Mouse (Mus musculus) C2C12 (cell line): ENCODE measurements around the gene Mon2. TPM values are rescaled to one million over a fixed set of nuclear protein-coding genes. Genes with fewer than 3 reads are reported as not detected.

Experiments used
- H3K27me3 ChIP-seq: one replicate; pipeline ENCODE4 v1.6.1; 2011; ENCODE audit not compliant: control insufficient read depth, insufficient read depth, insufficient read length
- H3K36me3 ChIP-seq: one replicate; pipeline ENCODE4 v1.6.1; 2011; ENCODE audit not compliant: control insufficient read depth, insufficient read depth
- H3K4me3 ChIP-seq: one replicate; pipeline ENCODE4 v1.5.1; 2011; ENCODE audit warnings: mild to moderate bottlenecking, control low read depth; ENCODE audit not compliant: poor library complexity, insufficient read depth, severe bottlenecking
- H3K79me2 ChIP-seq: one replicate; pipeline ENCODE4 v1.6.1; 2011; ENCODE audit not compliant: control insufficient read depth, insufficient read depth
- H3K79me3 ChIP-seq: one replicate; pipeline ENCODE4 v1.6.1; 2011; ENCODE audit warnings: low read depth, control low read depth
- H3ac ChIP-seq: one replicate; pipeline ENCODE3; 2011; ENCODE audit warnings: low read depth; ENCODE audit not compliant: control insufficient read depth, insufficient read length
- CEBPB ChIP-seq: IDR thresholded peaks from one replicate; pipeline ENCODE4 v1.6.1; 2011; ENCODE audit warnings: low read depth, mild to moderate bottlenecking, control low read depth, moderate library complexity
- CTCF ChIP-seq: IDR thresholded peaks from one replicate; pipeline ENCODE4 v1.5.1; 2011; ENCODE audit not compliant: control insufficient read depth, insufficient read depth, insufficient read length
- FOSL1 ChIP-seq: IDR thresholded peaks from one replicate; pipeline ENCODE4 v1.8.0; 2011; ENCODE audit warnings: mild to moderate bottlenecking, low read length; ENCODE audit not compliant: poor library complexity, insufficient read depth, severe bottlenecking
- MAX ChIP-seq: IDR thresholded peaks from one replicate; pipeline ENCODE4 v1.6.1; 2011; ENCODE audit warnings: mild to moderate bottlenecking, control low read depth
- MYOD1 ChIP-seq: IDR thresholded peaks from one replicate; pipeline ENCODE4 v1.6.1; 2011; ENCODE audit warnings: low read depth; ENCODE audit not compliant: control insufficient read depth, insufficient read length
- MYOG ChIP-seq: IDR thresholded peaks from one replicate; pipeline ENCODE4 v1.6.1; 2011; ENCODE audit not compliant: control insufficient read depth, insufficient read length; ENCODE audit errors: extremely low read depth
- USF1 ChIP-seq: IDR thresholded peaks from one replicate; pipeline ENCODE4 v1.6.1; 2011; ENCODE audit warnings: low read depth, mild to moderate bottlenecking, control low read depth, moderate library complexity
- polyA plus RNA-seq: library from polyadenylated mRNA; unstranded; fragments of >200 nt; fragmentation: generic; extraction: Trizol; gene quantifications from one replicate; pipeline ENCODE4 v1.2.1, GENCODE M21; 2012; ENCODE audit warnings: missing spikeins

The Mon2 gene
- polyA plus RNA-seq, 1 experiment: 27.4 TPM

DNA sequence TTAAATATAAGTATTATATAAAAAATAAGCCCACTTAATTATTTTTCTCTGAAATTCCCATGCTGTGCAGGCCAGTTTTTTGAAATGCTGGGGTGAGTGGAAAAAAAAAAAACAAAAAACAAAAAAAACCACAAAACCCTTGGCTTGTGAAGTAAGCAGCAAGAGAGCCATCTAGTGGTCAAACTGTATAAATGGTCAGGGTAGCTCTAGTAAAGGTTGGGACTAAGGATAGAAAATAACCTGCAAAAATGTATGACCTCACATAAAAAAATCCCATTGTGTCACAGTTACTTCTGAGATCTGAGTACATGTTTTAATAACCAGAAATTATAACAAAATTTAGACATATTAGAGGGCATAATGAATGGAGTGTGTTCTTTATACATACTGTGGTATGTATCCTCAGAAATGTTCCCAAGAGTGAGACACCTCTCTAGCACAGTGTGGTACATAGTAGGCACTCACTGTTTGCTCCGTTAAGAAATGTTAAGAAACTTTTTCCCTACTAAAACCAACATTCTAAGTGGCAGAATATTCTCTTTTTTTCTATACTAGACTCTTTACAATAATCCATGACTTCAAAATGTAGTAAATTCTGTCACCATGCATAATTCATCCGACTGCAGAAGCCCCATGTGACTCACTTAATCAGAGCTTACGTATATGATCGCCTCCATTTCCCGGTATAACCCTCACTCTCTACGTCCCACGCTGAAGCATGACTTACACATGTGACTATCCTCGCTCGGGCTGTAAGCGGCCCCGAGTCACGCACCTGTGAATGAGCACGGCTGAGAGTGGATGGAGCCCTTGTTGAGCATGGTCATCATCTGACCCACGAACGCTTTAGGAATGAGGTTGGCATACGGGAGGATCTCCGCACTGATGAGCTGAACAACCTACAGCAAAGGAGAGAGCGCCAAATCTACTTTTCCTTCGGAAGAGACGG is 70.8 kb downstream of the Mon2 start:
- Histone ChIP-seq H3K4me3 (no peak overlapping the region), H3K79me3 (no peaks in the 10 kb centered on the region), H3K27me3 (no peaks in the 10 kb centered on the region), H3K79me2 (no peaks in the 10 kb centered on the region), H3ac (no peak overlapping the region), H3K36me3 (peaks cover 74% of the 10 kb centered on the region)
- TF ChIP-seq MYOG (no peak), CEBPB (no peak), MYOD1 (no peak)

DNA sequence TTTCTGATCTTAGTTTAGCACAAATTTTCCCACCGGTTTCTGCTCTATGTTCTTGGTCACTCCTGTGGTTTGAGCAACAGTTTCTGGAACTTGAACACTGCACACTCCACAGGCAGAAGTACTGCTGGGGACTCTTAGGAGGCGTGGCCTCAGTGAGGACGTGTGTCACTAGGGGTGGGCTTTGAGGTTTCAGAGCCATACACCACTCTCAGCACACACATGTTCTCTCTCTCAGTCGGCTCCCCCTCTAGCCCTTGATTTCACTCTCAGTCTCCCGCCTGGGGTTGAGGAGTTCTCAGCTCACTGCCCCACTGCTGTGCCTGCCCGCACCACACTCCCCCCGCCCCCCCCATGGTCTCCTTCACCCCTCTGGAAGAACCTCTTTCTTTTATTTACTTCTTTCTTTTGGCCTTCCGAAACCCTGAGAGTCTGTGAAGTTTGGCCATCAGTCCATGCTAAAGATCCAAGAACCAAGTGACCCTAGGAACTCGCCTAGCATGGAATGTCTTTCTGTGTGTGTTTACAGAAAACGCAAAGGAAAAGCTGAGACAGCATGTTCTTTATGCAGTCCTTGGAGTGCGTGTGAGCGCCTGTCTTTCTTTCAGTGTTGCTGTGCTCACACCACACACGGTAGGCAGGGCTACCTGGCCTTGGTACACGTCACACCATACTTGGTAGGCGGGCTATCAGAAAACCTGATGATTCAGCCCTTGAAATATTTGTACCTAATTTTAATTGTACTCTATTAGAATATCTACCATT is 71.6 kb downstream of the Mon2 start:
- TF ChIP-seq MYOG (no peak), MAX (no peak), FOSL1 (no peak)
- no peak overlapping the region for H3K4me3 ChIP-seq
- H3K27me3 ChIP-seq: no peaks in the 10 kb centered on the region
- H3K36me3 ChIP-seq: peaks cover 74% of the 10 kb centered on the region
- no peaks in the 10 kb centered on the region for H3K79me2 ChIP-seq
- H3ac ChIP-seq: no peak overlapping the region
- H3K79me3 ChIP-seq: no peaks in the 10 kb centered on the region

- Histone ChIP-seq H3ac (no peak overlapping the region), H3K79me2 (no peaks in the 10 kb centered on the region), H3K4me3 (no peak overlapping the region), H3K36me3 (peaks cover 75% of the 10 kb centered on the region), H3K27me3 (no peaks in the 10 kb centered on the region), H3K79me3 (no peaks in the 10 kb centered on the region)
- TF ChIP-seq CEBPB (no peak), MYOD1 (no peak), MYOG (no peak), MAX (no peak)
These were observed 74.3 kb downstream of the Mon2 start for GRCm38 (mm10) chr10:123001985-123002384.

DNA sequence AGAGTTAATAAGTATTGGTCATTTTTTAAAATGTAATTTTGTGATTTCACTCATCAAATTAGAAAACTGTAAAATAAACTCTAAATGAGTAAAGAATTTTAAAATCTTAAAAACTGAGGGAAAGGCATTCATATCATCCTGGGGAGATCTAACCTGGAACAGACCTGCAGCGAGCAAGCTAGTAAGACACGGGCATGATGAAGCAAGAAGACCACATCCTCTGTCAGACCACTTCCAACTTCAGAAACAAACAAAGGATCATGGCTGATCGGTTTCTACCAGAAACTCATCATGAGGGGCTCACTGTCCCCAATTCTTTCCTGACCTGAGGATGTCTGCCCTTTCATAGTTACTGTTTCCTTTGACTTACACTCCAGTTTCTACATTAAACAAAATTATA is 74.9 kb downstream of the Mon2 start:
- H3K79me3 ChIP-seq: no peaks in the 10 kb centered on the region
- H3K79me2 ChIP-seq: no peaks in the 10 kb centered on the region
- H3ac ChIP-seq: no peak overlapping the region
- H3K27me3 ChIP-seq: no peaks in the 10 kb centered on the region
- TF ChIP-seq MAX (no peak), MYOD1 (no peak), CEBPB (no peak), FOSL1 (no peak), CTCF (no peak)
- no peak overlapping the region for H3K4me3 ChIP-seq
- H3K36me3 ChIP-seq: peaks cover 72% of the 10 kb centered on the region

DNA sequence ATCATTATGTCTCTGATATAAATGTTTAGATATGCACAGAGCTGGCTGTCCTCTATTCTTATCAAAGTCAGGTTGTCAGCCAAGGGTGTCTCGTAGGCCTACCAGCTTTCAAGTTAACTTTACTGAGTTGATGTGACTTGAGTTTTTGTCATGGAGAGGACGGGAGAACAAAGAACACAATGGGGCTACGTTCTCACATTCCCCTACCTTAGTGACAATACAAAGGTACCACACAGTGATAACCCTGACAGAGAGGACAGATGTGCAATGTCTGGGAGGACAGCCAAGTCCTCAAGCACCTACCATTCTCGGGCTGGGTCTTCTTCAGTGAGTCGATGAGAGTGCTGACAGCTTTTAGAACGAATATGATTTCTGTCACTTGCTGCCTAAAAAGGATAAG is 76.9 kb downstream of the Mon2 start:
- Histone ChIP-seq H3K79me2 (no peaks in the 10 kb centered on the region), H3ac (no peak overlapping the region), H3K27me3 (no peaks in the 10 kb centered on the region), H3K36me3 (peaks cover 88% of the 10 kb centered on the region), H3K4me3 (no peak overlapping the region), H3K79me3 (no peaks in the 10 kb centered on the region)
- TF ChIP-seq FOSL1: no peak

DNA sequence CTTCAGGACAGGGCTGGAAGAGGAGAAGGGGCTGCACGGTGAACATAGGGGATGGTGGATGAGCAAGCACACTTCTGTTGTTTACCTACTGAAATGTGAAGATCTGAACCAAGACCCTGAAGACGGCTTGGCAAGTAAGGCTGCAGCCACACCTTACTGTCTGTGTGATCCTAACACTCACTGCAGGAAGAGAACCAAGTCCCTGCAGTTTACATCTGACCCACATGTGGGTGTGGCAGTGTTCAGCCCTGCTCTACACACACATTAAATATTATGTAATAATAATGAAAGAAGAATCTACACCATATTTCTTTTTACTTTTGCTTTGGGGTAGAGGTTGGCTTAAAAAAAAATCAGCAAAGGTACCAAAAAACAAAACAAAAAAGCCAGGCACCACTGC is 78.5 kb downstream of the Mon2 start:
- H3K4me3 ChIP-seq: no peak overlapping the region
- H3ac ChIP-seq: no peak overlapping the region
- H3K36me3 ChIP-seq: peaks cover 87% of the 10 kb centered on the region
- H3K27me3 ChIP-seq: no peaks in the 10 kb centered on the region
- no peak for TF ChIP-seq MAX
- no peak for TF ChIP-seq USF1
- no peak for TF ChIP-seq MYOG
- no peaks in the 10 kb centered on the region for H3K79me2 ChIP-seq
- no peaks in the 10 kb centered on the region for H3K79me3 ChIP-seq
